Mouse (Mus musculus) small intestine, adult 2 months (tissue): ENCODE measurements at regions not wholly inside any gene's neighbourhood (a gene's known extent, or its start where the extent isn't known, plus 50 kb on each side); places are given as distances from the start of the nearest gene placed in this dataset.

Experiments
- H3K27ac ChIP-seq: fragments of 200-500 bp; 2 replicates; pipeline ENCODE4 v1.5.1; 2012; ENCODE audit warnings: low read depth, low read length, control low read depth, inconsistent platforms; ENCODE audit not compliant: insufficient read depth
- H3K27me3 ChIP-seq: fragments of 200-500 bp; 2 replicates; pipeline ENCODE4 v1.6.1; 2012; ENCODE audit warnings: mild to moderate bottlenecking, moderate library complexity, low read length, inconsistent platforms; ENCODE audit not compliant: control insufficient read depth, insufficient read depth
- H3K36me3 ChIP-seq: fragments of 200-500 bp; 2 replicates; pipeline ENCODE4 v1.6.1; 2012; ENCODE audit warnings: mild to moderate bottlenecking, low read length, control low read depth, inconsistent platforms; ENCODE audit not compliant: control insufficient read depth, insufficient read depth
- H3K4me1 ChIP-seq: fragments of 200-500 bp; 2 replicates; pipeline ENCODE4 v1.6.1; 2012; ENCODE audit warnings: low read length, inconsistent platforms, mixed read lengths; ENCODE audit not compliant: control insufficient read depth, insufficient read depth, insufficient read length
- H3K4me3 ChIP-seq: fragments of 200-500 bp; 2 replicates; pipeline ENCODE4 v1.5.1; 2012; ENCODE audit warnings: low read depth, mild to moderate bottlenecking, control low read depth, inconsistent platforms, low read length, moderate library complexity
- CTCF ChIP-seq: fragments of 200-500 bp; IDR thresholded peaks from 2 replicates; pipeline ENCODE4 v1.5.1; 2012; ENCODE audit warnings: low read depth, mild to moderate bottlenecking, control low read depth, inconsistent platforms, low read length, moderate library complexity, mixed read lengths; ENCODE audit not compliant: insufficient replicate concordance, insufficient read length; ENCODE audit errors: extremely low read depth
- POLR2A ChIP-seq: fragments of 200-500 bp; IDR thresholded peaks from 2 replicates; pipeline ENCODE4 v1.6.1; 2012; ENCODE audit warnings: low read depth, mild to moderate bottlenecking, control low read depth, inconsistent platforms, low read length, moderate library complexity
- WGBS: fragments of 180-500 bp; shearing (Covaris S2); methylation state at CpG from one replicate; pipeline ENCODE4 v1.1.7; 2018; 5-methylcytosine and 5-hydroxymethylcytosine counted together

GRCm38 (mm10) chr4:81970472-81970871, 527.9 kb upstream of the Mpdz start:
- Histone ChIP-seq H3K4me3 (no peak overlapping the region), H3K27ac (no peak overlapping the region), H3K4me1 (no peaks in the 10 kb centered on the region), H3K36me3 (no peaks in the 10 kb centered on the region), H3K27me3 (no peaks in the 10 kb centered on the region)
- TF ChIP-seq CTCF = no peak
- no peak for TF ChIP-seq POLR2A
- 84% methylated on average over 10 of the region's 10 CpGs for WGBS

GRCm38 (mm10) chr4:81969621-81970115, 527.1 kb upstream of the Mpdz start:
- Histone ChIP-seq H3K36me3 (no peaks in the 10 kb centered on the region), H3K4me3 (no peak overlapping the region), H3K27me3 (no peaks in the 10 kb centered on the region), H3K27ac (no peak overlapping the region), H3K4me1 (no peaks in the 10 kb centered on the region)
- TF ChIP-seq POLR2A (no peak), CTCF (no peak)
- WGBS = 64% methylated on average over 3 of the region's 3 CpGs

- TF ChIP-seq POLR2A (no peak), CTCF (no peak)
- Histone ChIP-seq H3K36me3 (no peaks in the 10 kb centered on the region), H3K27me3 (no peaks in the 10 kb centered on the region), H3K27ac (no peak overlapping the region), H3K4me1 (no peaks in the 10 kb centered on the region), H3K4me3 (no peak overlapping the region)
- WGBS = 86% methylated on average over 1 of the region's 1 CpGs
Observed at GRCm38 (mm10) chr4:81966054-81966623, 523.5 kb upstream of the Mpdz start.

- 85% methylated on average over 10 of the region's 10 CpGs for WGBS
- H3K4me3 ChIP-seq = no peak overlapping the region
- no peaks in the 10 kb centered on the region for H3K27me3 ChIP-seq
- no peak overlapping the region for H3K27ac ChIP-seq
- no peaks in the 10 kb centered on the region for H3K4me1 ChIP-seq
- no peaks in the 10 kb centered on the region for H3K36me3 ChIP-seq
- TF ChIP-seq POLR2A = no peak
- no peak for TF ChIP-seq CTCF
Observed at GRCm38 (mm10) chr4:81963112-81963511, 520.5 kb upstream of the Mpdz start.

- H3K4me1 ChIP-seq = no peaks in the 10 kb centered on the region
- H3K36me3 ChIP-seq = no peaks in the 10 kb centered on the region
- no peaks in the 10 kb centered on the region for H3K27me3 ChIP-seq
- H3K4me3 ChIP-seq = no peak overlapping the region
- WGBS = 71% methylated on average over 5 of the region's 5 CpGs
- H3K27ac ChIP-seq = no peak overlapping the region
- no peak for TF ChIP-seq POLR2A
- TF ChIP-seq CTCF = no peak
Observed at GRCm38 (mm10) chr4:81962586-81962985, 520.0 kb upstream of the Mpdz start.

GRCm38 (mm10) chr4:81960552-81961534, 518.2 kb upstream of the Mpdz start:
- TF ChIP-seq CTCF (no peak), POLR2A (no peak)
- no peaks in the 10 kb centered on the region for H3K27me3 ChIP-seq
- no peak overlapping the region for H3K27ac ChIP-seq
- 85% methylated on average over 16 of the region's 16 CpGs for WGBS
- no peaks in the 10 kb centered on the region for H3K36me3 ChIP-seq
- no peaks in the 10 kb centered on the region for H3K4me1 ChIP-seq
- H3K4me3 ChIP-seq = no peak overlapping the region
